Mouse (Mus musculus) forebrain, embryonic 16.5 days (tissue): ENCODE results near the gene Lclat1. TPM values are rescaled to one million over a fixed set of nuclear protein-coding genes. Genes with fewer than 3 reads are reported as not detected.

Experiments used
- ATAC-seq: fragments of 200-750 bp; cut with Nextera tagmentation; 2 replicates; pipeline ENCODE4 v1.8.0; 2017; ENCODE audit warnings: mild to moderate bottlenecking, moderate library complexity
- H3K27ac ChIP-seq: fragments of 300-500 bp; sonication (generic); 2 replicates; pipeline ENCODE4 v1.5.1; 2014; ENCODE audit warnings: low read length, control low read depth
- H3K27me3 ChIP-seq: fragments of 300-500 bp; sonication (generic); replicated peaks from 2 replicates; pipeline ENCODE4 v1.6.1; 2014; ENCODE audit warnings: low read length; ENCODE audit not compliant: control insufficient read depth, insufficient read depth
- H3K36me3 ChIP-seq: fragments of 300-500 bp; sonication (generic); 2 replicates; pipeline ENCODE4 v1.6.1; 2014; ENCODE audit not compliant: control insufficient read depth, insufficient read depth
- H3K4me1 ChIP-seq: fragments of 300-500 bp; sonication (generic); replicated peaks from 2 replicates; pipeline ENCODE4 v1.6.1; 2014; ENCODE audit warnings: low read length; ENCODE audit not compliant: control insufficient read depth, insufficient read depth
- H3K4me2 ChIP-seq: fragments of 300-500 bp; sonication (generic); 2 replicates; pipeline ENCODE4 v1.6.1; 2014; ENCODE audit warnings: mild to moderate bottlenecking, low read length, control low read depth
- H3K4me3 ChIP-seq: fragments of 300-500 bp; sonication (generic); replicated peaks from 2 replicates; pipeline ENCODE4 v1.5.1; 2014; ENCODE audit warnings: mild to moderate bottlenecking, low read length, control low read depth
- H3K9ac ChIP-seq: fragments of 300-500 bp; sonication (generic); replicated peaks from 2 replicates; pipeline ENCODE4 v1.6.1; 2014; ENCODE audit warnings: low read depth, low read length, control low read depth
- H3K9me3 ChIP-seq: fragments of 300-500 bp; sonication (generic); 2 replicates; pipeline ENCODE4 v1.6.1; 2016; ENCODE audit warnings: low read length; ENCODE audit not compliant: control insufficient read depth
- WGBS: fragments of 180-500 bp; shearing (Covaris S2); extraction: QIAGEN DNeasy Blood & Tissue Kit; methylation state at CpG from one replicate; pipeline ENCODE4 v1.1.7; 2014; 5-methylcytosine and 5-hydroxymethylcytosine counted together
- polyA plus RNA-seq: library from polyadenylated mRNA; unstranded; fragments of >200 nt; fragmentation: Nextera tagmentation; extraction: Ambion mirVana; gene quantifications from 2 replicates; pipeline ENCODE4 v1.2.1, GENCODE M21; 2015

The Lclat1 gene
- polyA plus RNA-seq, 1 experiment from 2014 or later: 9.8 TPM

GRCm38 (mm10) chr17:73197724-73198123 lies 89.9 kb downstream of the Lclat1 start:
- Histone ChIP-seq H3K9me3 (peaks cover 1% of the 10 kb centered on the region; the same call in 1 of the 2 replicates), H3K36me3 (no peaks in the 10 kb centered on the region), H3K9ac (no peak overlapping the region), H3K4me3 (no peak overlapping the region), H3K4me2 (no peak overlapping the region), H3K27me3 (no peaks in the 10 kb centered on the region), H3K4me1 (no peaks in the 10 kb centered on the region), H3K27ac (no peak overlapping the region)
- 73% methylated on average over 1 of the region's 1 CpGs for WGBS
- no peak for ATAC-seq

GRCm38 (mm10) chr17:73199387-73199786 lies 91.6 kb downstream of the Lclat1 start:
- ATAC-seq: no peak
- no peak overlapping the region for H3K9ac ChIP-seq
- H3K27ac ChIP-seq: no peak overlapping the region
- H3K36me3 ChIP-seq: no peaks in the 10 kb centered on the region
- H3K9me3 ChIP-seq: peaks cover 3% of the 10 kb centered on the region; the same call in 1 of the 2 replicates
- no peak overlapping the region for H3K4me3 ChIP-seq
- H3K4me1 ChIP-seq: no peaks in the 10 kb centered on the region
- no peak overlapping the region for H3K4me2 ChIP-seq
- no peaks in the 10 kb centered on the region for H3K27me3 ChIP-seq

GRCm38 (mm10) chr17:73200380-73200779 lies 92.6 kb downstream of the Lclat1 start:
- peaks cover 3% of the 10 kb centered on the region; the same call in 1 of the 2 replicates for H3K9me3 ChIP-seq
- no peak overlapping the region for H3K4me2 ChIP-seq
- H3K9ac ChIP-seq: no peak overlapping the region
- H3K27me3 ChIP-seq: no peaks in the 10 kb centered on the region
- no peaks in the 10 kb centered on the region for H3K36me3 ChIP-seq
- H3K4me1 ChIP-seq: no peaks in the 10 kb centered on the region
- WGBS: 80% methylated on average over 1 of the region's 1 CpGs
- ATAC-seq: no peak
- no peak overlapping the region for H3K4me3 ChIP-seq
- no peak overlapping the region for H3K27ac ChIP-seq

DNA sequence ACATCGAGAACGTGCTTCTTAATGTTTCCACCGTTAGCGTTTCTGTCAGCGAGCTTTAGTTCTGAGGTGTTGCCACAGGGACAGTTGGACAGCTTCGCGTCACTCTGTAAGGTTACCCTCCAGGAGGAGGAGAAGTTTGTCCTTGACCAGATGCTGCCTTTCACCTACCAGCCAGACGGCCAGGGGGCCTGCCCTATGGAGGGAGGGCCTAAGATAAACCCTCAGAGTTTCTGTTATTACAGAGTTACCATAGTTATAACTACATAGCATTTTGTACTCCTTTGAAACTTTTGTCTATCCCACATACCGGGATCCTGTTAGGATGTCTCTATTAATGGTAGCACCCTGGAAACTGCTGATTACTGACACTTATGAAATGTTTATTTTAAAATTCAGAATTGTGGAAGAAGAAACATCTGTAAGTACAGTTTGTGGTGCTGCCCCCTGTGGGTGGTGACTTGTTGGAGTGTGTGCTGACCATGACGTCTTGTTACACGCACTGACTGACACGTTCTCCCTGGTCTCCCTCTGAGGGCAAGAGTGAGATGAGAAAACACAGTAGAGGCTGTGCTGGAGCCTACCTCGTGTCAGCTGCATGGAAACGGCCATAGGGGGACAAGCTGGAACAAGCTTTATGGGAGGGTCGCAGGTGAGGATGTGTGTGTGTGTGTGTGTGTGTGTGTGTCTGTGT lies 96.0 kb downstream of the Lclat1 start:
- no peak for ATAC-seq
- Histone ChIP-seq H3K4me1 (no peaks in the 10 kb centered on the region), H3K36me3 (no peaks in the 10 kb centered on the region), H3K4me3 (no peak overlapping the region), H3K9me3 (peaks cover 3% of the 10 kb centered on the region; the same call in 1 of the 2 replicates), H3K4me2 (no peak overlapping the region), H3K9ac (no peak overlapping the region), H3K27me3 (no peaks in the 10 kb centered on the region), H3K27ac (no peak overlapping the region)
- 92% methylated on average over 15 of the region's 15 CpGs for WGBS

GRCm38 (mm10) chr17:73210960-73211531 lies 103.3 kb downstream of the Lclat1 start:
- H3K27ac ChIP-seq: no peak overlapping the region
- 73% methylated on average over 5 of the region's 5 CpGs for WGBS
- no peaks in the 10 kb centered on the region for H3K9me3 ChIP-seq
- peak; percentile 36; the same call in 1 of the 2 replicates for ATAC-seq
- no peak overlapping the region for H3K9ac ChIP-seq
- H3K4me1 ChIP-seq: no peaks in the 10 kb centered on the region
- H3K36me3 ChIP-seq: no peaks in the 10 kb centered on the region
- H3K4me3 ChIP-seq: no peak overlapping the region
- H3K4me2 ChIP-seq: no peak overlapping the region
- H3K27me3 ChIP-seq: no peaks in the 10 kb centered on the region

- Histone ChIP-seq H3K27me3 (no peaks in the 10 kb centered on the region), H3K4me1 (no peaks in the 10 kb centered on the region), H3K36me3 (no peaks in the 10 kb centered on the region), H3K9me3 (no peaks in the 10 kb centered on the region), H3K4me2 (no peak overlapping the region), H3K9ac (no peak overlapping the region), H3K27ac (no peak overlapping the region), H3K4me3 (no peak overlapping the region)
- 82% methylated on average over 3 of the region's 3 CpGs for WGBS
- ATAC-seq: no peak
Observed at GRCm38 (mm10) chr17:73212754-73213153, 105.0 kb downstream of the Lclat1 start.

GRCm38 (mm10) chr17:73213187-73213586 lies 105.4 kb downstream of the Lclat1 start:
- no peak overlapping the region for H3K9ac ChIP-seq
- H3K4me1 ChIP-seq: no peaks in the 10 kb centered on the region
- H3K4me2 ChIP-seq: no peak overlapping the region
- no peaks in the 10 kb centered on the region for H3K36me3 ChIP-seq
- H3K4me3 ChIP-seq: no peak overlapping the region
- H3K27me3 ChIP-seq: no peaks in the 10 kb centered on the region
- no peak overlapping the region for H3K27ac ChIP-seq
- H3K9me3 ChIP-seq: no peaks in the 10 kb centered on the region
- 78% methylated on average over 1 of the region's 1 CpGs for WGBS
- ATAC-seq: no peak

DNA sequence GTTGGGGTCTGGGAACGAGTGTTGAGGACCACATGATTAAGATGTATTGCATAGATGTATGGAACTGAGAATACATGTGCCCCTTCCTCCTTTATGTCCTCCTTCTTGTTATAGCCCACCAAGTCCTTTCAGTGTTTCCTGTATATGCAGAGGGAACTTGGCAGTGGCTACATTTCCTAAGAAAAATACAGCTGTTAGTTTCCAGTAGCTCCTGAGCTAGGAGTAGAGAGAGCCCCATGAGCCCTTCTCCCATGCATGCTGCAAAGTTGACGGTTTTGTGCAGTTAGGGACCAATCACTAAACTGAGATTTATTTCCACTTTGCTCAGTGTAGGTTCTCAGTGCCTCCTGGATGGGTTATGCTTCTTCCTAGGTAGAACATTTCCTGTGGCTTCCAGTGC lies 105.9 kb downstream of the Lclat1 start:
- Histone ChIP-seq H3K9ac (no peak overlapping the region), H3K27ac (no peak overlapping the region), H3K4me2 (no peak overlapping the region), H3K36me3 (no peaks in the 10 kb centered on the region), H3K4me3 (no peak overlapping the region), H3K9me3 (no peaks in the 10 kb centered on the region), H3K27me3 (no peaks in the 10 kb centered on the region), H3K4me1 (no peaks in the 10 kb centered on the region)
- no peak for ATAC-seq
- WGBS: 95% methylated on average over 2 of the region's 2 CpGs

DNA sequence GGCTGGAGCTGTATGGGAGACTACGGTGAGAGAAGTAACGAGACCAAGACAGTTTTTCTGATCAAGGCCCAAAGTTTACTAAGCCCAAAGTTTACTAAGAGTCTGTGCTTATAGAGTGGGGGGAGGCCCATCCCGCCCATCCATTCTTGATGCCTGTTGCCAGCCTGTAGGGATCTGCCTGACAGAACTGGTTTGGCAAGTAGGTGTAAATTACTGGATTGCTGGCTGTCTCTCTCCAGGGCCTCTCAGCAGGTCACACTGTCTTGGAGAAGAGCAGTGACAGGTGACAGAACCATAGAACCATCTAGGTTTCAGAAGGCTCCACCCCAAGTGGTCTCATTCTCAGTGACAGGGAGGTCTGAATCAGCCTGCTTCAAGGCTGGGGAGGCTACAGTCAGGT lies 109.5 kb downstream of the Lclat1 start:
- no peak for ATAC-seq
- no peak overlapping the region for H3K9ac ChIP-seq
- H3K27ac ChIP-seq: no peak overlapping the region
- no peak overlapping the region for H3K4me3 ChIP-seq
- H3K27me3 ChIP-seq: no peaks in the 10 kb centered on the region
- H3K36me3 ChIP-seq: no peaks in the 10 kb centered on the region
- no peaks in the 10 kb centered on the region for H3K9me3 ChIP-seq
- H3K4me2 ChIP-seq: no peak overlapping the region
- H3K4me1 ChIP-seq: peaks cover 2% of the 10 kb centered on the region; the same call in 1 of the 2 replicates
- WGBS: 96% methylated on average over 3 of the region's 3 CpGs
